Mouse (Mus musculus) heart, adult 2 months (tissue): ENCODE data around the gene Gm14403.
"Not testable (repeated sequence)": the region's sequence is repeated elsewhere in the genome, so short reads cannot be mapped to it uniquely, and the experiment has no call there.

Experiments used
- CTCF ChIP-seq: fragments of 200-600 bp; IDR thresholded peaks from 2 replicates; pipeline ENCODE4 v1.8.1; 2022; ENCODE audit warnings: antibody characterized with exemption, mild to moderate bottlenecking, moderate library complexity
- POLR2A ChIP-seq: fragments of 200-500 bp; IDR thresholded peaks from 2 replicates; pipeline ENCODE4 v1.6.1; 2011; ENCODE audit warnings: mild to moderate bottlenecking, low read depth, low read length, control low read depth; ENCODE audit not compliant: insufficient read depth

DNA sequence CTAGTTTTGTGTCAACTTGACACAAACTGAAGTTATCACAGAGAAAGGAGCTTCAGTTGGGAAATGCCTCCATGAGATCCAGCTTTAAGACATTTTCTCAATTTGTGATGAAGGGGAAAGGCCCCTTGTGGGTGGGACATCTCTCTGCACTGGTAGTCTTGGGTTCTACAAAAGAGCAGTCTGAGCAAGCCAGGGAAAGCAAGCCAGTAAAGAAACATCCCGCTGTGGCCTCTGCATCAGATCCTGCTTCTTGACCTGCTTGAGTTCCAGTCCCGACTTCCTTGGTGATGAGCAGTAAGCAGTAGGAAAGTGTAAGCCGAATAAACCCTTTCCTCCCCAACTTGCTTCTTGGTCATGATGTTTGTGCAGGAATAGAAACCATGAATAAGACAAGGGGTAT lies 14.0 kb downstream of the Gm14403 start:
- not testable (repeated sequence) for TF ChIP-seq POLR2A, CTCF
